Mouse (Mus musculus) neural tube, embryonic 13.5 days (tissue): ENCODE measurements at regions not wholly inside any gene's neighbourhood (a gene's known extent, or its start where the extent isn't known, plus 50 kb on each side); places are given as distances from the start of the nearest gene placed in this dataset.
A peak's percentile ranks its signal among the peaks of the same experiment; 100 is the strongest.

Source experiments
- ATAC-seq: fragments of 200-750 bp; cut with Nextera tagmentation; 2 replicates; pipeline ENCODE4 v1.8.0; 2017; ENCODE audit warnings: low read depth, mild to moderate bottlenecking, moderate TSS enrichment, moderate library complexity
- H3K27ac ChIP-seq: fragments of 300-500 bp; sonication (generic); replicated peaks from 2 replicates; pipeline ENCODE4 v1.5.1; 2015; ENCODE audit warnings: moderate library complexity, mild to moderate bottlenecking, inconsistent platforms
- H3K27me3 ChIP-seq: fragments of 300-500 bp; sonication (generic); 2 replicates; pipeline ENCODE4 v1.6.1; 2015; ENCODE audit warnings: mild to moderate bottlenecking, inconsistent platforms
- H3K36me3 ChIP-seq: fragments of 300-500 bp; sonication (generic); 2 replicates; pipeline ENCODE4 v1.6.1; 2015; ENCODE audit warnings: mild to moderate bottlenecking, inconsistent platforms
- H3K4me1 ChIP-seq: fragments of 300-500 bp; sonication (generic); replicated peaks from 2 replicates; pipeline ENCODE4 v1.6.1; 2015; ENCODE audit warnings: inconsistent platforms
- H3K4me2 ChIP-seq: fragments of 300-500 bp; sonication (generic); 2 replicates; pipeline ENCODE4 v1.6.1; 2015; ENCODE audit warnings: inconsistent platforms, mild to moderate bottlenecking, moderate library complexity
- H3K4me3 ChIP-seq: fragments of 300-500 bp; sonication (generic); 2 replicates; pipeline ENCODE4 v1.5.1; 2015; ENCODE audit warnings: mild to moderate bottlenecking, inconsistent platforms
- H3K9ac ChIP-seq: fragments of 300-500 bp; sonication (generic); 2 replicates; pipeline ENCODE4 v1.6.1; 2015; ENCODE audit warnings: moderate library complexity, mild to moderate bottlenecking, inconsistent platforms
- H3K9me3 ChIP-seq: fragments of 300-500 bp; sonication (generic); 2 replicates; pipeline ENCODE4 v1.6.1; 2016; ENCODE audit warnings: inconsistent platforms
- WGBS: fragments of 180-500 bp; shearing (Covaris S2); methylation state at CpG from one replicate; pipeline ENCODE4 v1.1.7; 2015; 5-methylcytosine and 5-hydroxymethylcytosine counted together

GRCm38 (mm10) chr4:142578536-142578935 is 339.3 kb upstream of the Kazn start:
- Histone ChIP-seq H3K9ac (no peak overlapping the region), H3K27ac (peak overlapping the region; percentile 82), H3K36me3 (no peaks in the 10 kb centered on the region), H3K9me3 (no peaks in the 10 kb centered on the region), H3K27me3 (no peaks in the 10 kb centered on the region), H3K4me3 (no peak overlapping the region), H3K4me1 (peaks cover 32% of the 10 kb centered on the region), H3K4me2 (no peak overlapping the region)
- peak; percentile 42; the same call in 1 of the 2 replicates for ATAC-seq
- 27% methylated on average over 4 of the region's 4 CpGs for WGBS

- Histone ChIP-seq H3K4me1 (peaks cover 32% of the 10 kb centered on the region), H3K36me3 (no peaks in the 10 kb centered on the region), H3K9me3 (no peaks in the 10 kb centered on the region), H3K4me3 (no peak overlapping the region), H3K4me2 (no peak overlapping the region), H3K27me3 (no peaks in the 10 kb centered on the region), H3K27ac (peak overlapping the region; percentile 82), H3K9ac (no peak overlapping the region)
- WGBS: 23% methylated on average over 4 of the region's 4 CpGs
- ATAC-seq: peak; percentile 17; the same call in 1 of the 2 replicates
These were observed 338.3 kb upstream of the Kazn start for GRCm38 (mm10) chr4:142577519-142577918.

DNA sequence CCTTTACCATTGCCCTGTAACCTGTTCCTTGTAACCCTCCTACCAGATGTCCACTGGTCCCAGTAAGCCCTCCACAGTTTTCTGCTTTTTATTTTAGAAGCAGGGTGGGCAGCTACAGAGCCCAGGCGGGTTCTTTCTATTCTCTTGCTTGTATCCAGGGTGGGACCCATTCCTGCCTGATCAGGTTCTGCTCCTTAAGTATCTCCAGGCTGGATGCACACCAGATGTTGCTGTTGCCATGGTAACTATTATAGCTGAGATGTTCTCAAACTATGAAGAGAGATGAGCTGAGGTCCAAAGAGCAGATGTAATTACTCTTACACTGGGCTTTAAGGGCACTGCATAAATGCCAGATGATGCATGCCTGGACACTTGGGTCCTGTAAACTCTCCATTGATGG is 335.3 kb upstream of the Kazn start:
- Histone ChIP-seq H3K9me3 (no peaks in the 10 kb centered on the region), H3K27ac (no peak overlapping the region), H3K4me3 (no peak overlapping the region), H3K4me2 (no peak overlapping the region), H3K9ac (no peak overlapping the region), H3K36me3 (no peaks in the 10 kb centered on the region), H3K27me3 (no peaks in the 10 kb centered on the region), H3K4me1 (peaks cover 47% of the 10 kb centered on the region)
- ATAC-seq: no peak
- WGBS: 89% methylated on average over 1 of the region's 1 CpGs

GRCm38 (mm10) chr4:142570712-142571111 is 331.5 kb upstream of the Kazn start:
- WGBS: 71% methylated on average over 7 of the region's 7 CpGs
- H3K27ac ChIP-seq: peak overlapping the region; percentile 75
- no peaks in the 10 kb centered on the region for H3K9me3 ChIP-seq
- H3K4me2 ChIP-seq: no peak overlapping the region
- peaks cover 26% of the 10 kb centered on the region for H3K4me1 ChIP-seq
- no peaks in the 10 kb centered on the region for H3K36me3 ChIP-seq
- no peak overlapping the region for H3K9ac ChIP-seq
- no peak for ATAC-seq
- H3K4me3 ChIP-seq: no peak overlapping the region
- H3K27me3 ChIP-seq: no peaks in the 10 kb centered on the region

DNA sequence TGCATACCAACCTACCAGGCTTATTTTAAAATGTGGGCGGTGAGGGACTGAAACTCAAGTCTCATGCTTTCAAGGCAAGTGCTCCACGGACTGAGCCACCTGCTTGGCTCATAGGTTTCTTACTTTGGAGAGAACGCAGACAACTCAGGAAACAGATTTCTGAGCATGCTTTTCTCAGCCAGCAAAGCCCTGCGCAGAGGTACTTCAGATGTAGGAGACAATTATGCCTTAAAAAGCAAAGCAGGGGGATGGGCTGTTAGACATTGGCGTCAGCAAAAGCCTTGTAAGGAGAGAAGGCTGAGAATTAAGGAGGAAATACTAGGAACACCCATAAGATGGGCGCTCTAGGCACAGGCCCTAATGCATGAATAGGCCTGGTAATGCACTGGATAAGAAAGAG is 329.4 kb upstream of the Kazn start:
- WGBS: 87% methylated on average over 6 of the region's 6 CpGs
- peak overlapping the region; percentile 56; the same call in 1 of the 2 replicates for H3K27ac ChIP-seq
- no peak for ATAC-seq
- H3K4me3 ChIP-seq: no peak overlapping the region
- no peaks in the 10 kb centered on the region for H3K9me3 ChIP-seq
- H3K27me3 ChIP-seq: no peaks in the 10 kb centered on the region
- H3K4me2 ChIP-seq: no peak overlapping the region
- H3K4me1 ChIP-seq: peaks cover 21% of the 10 kb centered on the region
- H3K36me3 ChIP-seq: no peaks in the 10 kb centered on the region
- no peak overlapping the region for H3K9ac ChIP-seq

DNA sequence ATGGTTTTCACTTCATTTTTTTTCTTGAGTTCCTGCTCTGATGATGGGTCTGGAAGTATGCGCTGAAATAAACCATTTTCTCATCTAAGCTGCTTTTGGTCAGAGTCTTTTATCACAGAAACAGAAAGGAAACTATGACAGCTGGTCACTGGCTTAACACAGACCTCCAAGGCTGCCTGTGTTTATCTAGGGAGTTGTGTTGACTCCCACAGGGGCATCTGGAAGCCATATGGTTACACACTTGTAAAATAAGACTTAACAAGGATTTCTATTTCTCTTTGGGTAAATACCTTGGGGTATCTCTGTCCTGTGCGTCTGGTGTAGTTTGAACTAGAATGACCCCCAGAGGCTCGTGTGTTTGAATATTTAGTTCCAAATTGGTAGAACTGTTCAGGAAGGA is 315.5 kb upstream of the Kazn start:
- no peaks in the 10 kb centered on the region for H3K4me1 ChIP-seq
- no peaks in the 10 kb centered on the region for H3K36me3 ChIP-seq
- no peak overlapping the region for H3K9ac ChIP-seq
- H3K27ac ChIP-seq: no peak overlapping the region
- H3K4me2 ChIP-seq: no peak overlapping the region
- no peak for ATAC-seq
- no peak overlapping the region for H3K4me3 ChIP-seq
- WGBS: 69% methylated on average over 3 of the region's 3 CpGs
- H3K9me3 ChIP-seq: no peaks in the 10 kb centered on the region
- no peaks in the 10 kb centered on the region for H3K27me3 ChIP-seq

DNA sequence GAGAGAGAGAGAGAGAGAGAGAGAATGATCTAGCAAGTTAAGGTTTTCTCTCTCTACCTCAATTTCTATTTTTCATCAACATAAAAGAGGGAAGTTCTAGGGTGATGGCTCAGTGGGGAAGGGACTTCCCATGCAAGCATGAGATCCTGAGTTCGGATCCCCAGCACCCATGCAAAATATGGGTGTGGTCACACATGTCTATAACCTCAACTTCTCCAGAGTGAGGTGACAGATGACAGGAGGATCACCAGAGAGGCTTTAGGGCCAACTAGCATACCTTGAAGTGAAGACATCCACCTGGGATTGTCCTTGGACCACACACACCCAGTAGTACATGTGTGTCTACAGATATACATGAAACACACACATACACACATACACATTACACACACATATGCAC is 306.7 kb upstream of the Kazn start:
- H3K9ac ChIP-seq: no peak overlapping the region
- WGBS: 93% methylated on average over 1 of the region's 1 CpGs

DNA sequence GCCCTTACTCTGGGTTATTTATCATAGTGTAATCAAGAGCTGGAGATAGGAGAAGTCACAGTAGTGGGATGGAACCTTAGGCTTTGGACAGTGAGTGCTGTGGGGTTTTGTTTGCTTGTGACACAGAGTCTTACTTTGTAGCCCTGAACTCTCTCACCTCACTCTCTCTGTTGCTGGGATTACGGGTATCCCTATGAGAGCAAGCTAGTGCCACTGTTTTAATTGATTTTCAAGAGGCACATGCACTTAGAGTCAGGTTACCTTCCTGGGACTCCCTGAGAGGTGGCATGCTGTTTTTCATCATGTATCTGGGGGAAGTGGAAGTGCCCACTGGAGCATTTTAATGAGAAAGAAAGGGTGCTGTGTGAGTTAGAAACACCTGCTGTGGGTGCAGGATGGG is 306.0 kb upstream of the Kazn start:
- 74% methylated on average over 1 of the region's 1 CpGs for WGBS
- Histone ChIP-seq H3K9me3 (no peaks in the 10 kb centered on the region), H3K27me3 (no peaks in the 10 kb centered on the region), H3K27ac (no peak overlapping the region), H3K9ac (no peak overlapping the region), H3K36me3 (no peaks in the 10 kb centered on the region), H3K4me3 (no peak overlapping the region), H3K4me1 (no peaks in the 10 kb centered on the region), H3K4me2 (no peak overlapping the region)
- no peak for ATAC-seq

More for the DNA sequence above, 306.7 kb upstream of the Kazn start:
- Histone ChIP-seq H3K4me3 (no peak overlapping the region), H3K27ac (no peak overlapping the region), H3K27me3 (no peaks in the 10 kb centered on the region), H3K4me2 (no peak overlapping the region), H3K36me3 (no peaks in the 10 kb centered on the region), H3K4me1 (no peaks in the 10 kb centered on the region), H3K9me3 (no peaks in the 10 kb centered on the region)
- ATAC-seq: no peak

DNA sequence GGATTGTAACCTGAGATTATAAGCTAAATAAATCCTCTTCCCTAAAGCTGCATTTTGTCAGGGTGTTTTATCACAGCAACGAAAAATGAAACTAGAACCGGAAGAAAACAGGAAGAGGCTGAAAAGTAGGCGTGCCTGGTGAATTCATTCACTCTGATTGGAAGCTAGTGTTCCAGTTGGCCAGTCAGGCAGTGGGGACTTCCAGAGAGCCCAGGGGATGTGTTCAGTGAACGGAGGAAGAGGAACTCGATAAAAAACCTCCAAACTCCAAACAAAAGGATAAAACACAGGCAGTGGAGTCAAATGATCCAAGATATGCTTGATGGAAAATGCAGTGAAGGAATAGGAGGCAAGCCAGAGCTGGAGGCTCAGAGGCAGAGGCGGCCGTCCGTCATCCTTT is 305.5 kb upstream of the Kazn start:
- Histone ChIP-seq H3K4me2 (no peak overlapping the region), H3K9ac (no peak overlapping the region), H3K9me3 (no peaks in the 10 kb centered on the region), H3K27me3 (no peaks in the 10 kb centered on the region), H3K4me3 (no peak overlapping the region), H3K4me1 (no peaks in the 10 kb centered on the region), H3K36me3 (no peaks in the 10 kb centered on the region), H3K27ac (no peak overlapping the region)
- 87% methylated on average over 8 of the region's 8 CpGs for WGBS
- ATAC-seq: no peak

GRCm38 (mm10) chr4:142539200-142539750 is 300.1 kb upstream of the Kazn start:
- Histone ChIP-seq H3K9ac (no peak overlapping the region), H3K4me2 (no peak overlapping the region)
- 26% methylated on average over 12 of the region's 12 CpGs for WGBS

GRCm38 (mm10) chr4:142527080-142527479 is 287.9 kb upstream of the Kazn start:
- no peaks in the 10 kb centered on the region for H3K9me3 ChIP-seq
- H3K27ac ChIP-seq: no peak overlapping the region
- no peaks in the 10 kb centered on the region for H3K36me3 ChIP-seq
- no peak overlapping the region for H3K9ac ChIP-seq
- ATAC-seq: no peak
- 25% methylated on average over 6 of the region's 6 CpGs for WGBS
- no peak overlapping the region for H3K4me3 ChIP-seq
- H3K4me2 ChIP-seq: no peak overlapping the region
- no peaks in the 10 kb centered on the region for H3K27me3 ChIP-seq
- H3K4me1 ChIP-seq: no peaks in the 10 kb centered on the region

More at GRCm38 (mm10) chr4:142539200-142539750, 300.1 kb upstream of the Kazn start:
- Histone ChIP-seq H3K27me3 (no peaks in the 10 kb centered on the region), H3K27ac (no peak overlapping the region), H3K9me3 (no peaks in the 10 kb centered on the region), H3K4me3 (no peak overlapping the region), H3K4me1 (no peaks in the 10 kb centered on the region), H3K36me3 (no peaks in the 10 kb centered on the region)
- ATAC-seq: no peak

DNA sequence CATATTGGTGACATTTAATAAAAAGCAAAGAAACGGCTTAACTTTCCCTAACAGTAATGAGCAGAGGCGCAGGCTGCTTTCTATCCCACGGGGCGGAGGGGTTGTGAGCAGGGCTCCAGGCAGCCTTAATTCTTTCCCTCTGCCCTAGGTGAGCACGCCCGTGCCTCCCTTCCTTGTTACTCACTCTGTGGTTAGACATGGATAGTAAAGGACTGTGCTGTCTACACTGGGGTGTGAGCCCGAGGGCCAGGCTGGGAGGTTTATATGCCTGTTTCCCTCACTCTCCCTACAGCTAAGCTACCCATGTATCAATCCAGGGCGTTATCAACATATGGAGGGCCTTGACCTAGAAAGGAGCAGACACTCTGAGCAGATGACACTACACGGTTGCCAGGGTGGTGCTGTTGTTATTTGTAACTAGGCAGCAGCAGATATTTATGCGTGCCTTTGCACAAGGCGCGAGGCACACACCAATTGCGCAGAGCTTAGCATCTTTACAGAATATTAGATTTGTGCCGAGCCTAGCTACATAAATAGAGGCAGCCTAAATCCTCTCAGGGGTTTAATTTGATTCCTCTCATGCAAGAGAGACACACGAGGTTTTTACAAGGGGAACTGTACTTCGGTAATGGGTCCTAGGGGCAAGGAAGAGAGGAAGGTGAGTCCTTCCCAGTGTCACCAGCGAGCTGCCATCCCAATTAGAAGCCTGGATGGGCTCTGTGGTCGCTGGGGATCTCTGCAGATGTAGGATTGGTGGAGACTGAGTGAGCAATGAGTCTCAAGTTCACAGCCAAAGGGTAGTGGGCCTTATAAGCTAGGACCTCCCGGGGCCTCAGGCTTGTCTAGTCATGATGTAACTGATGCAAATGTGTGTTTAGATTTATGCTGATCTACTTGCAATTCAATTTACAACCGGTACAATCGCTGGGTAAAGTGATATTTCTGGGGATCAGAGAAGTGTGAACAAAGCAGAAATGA is 278.6 kb upstream of the Kazn start:
- H3K27ac ChIP-seq: peak overlapping the region; percentile 57
- H3K36me3 ChIP-seq: no peaks in the 10 kb centered on the region
- H3K27me3 ChIP-seq: no peaks in the 10 kb centered on the region
- ATAC-seq: peak; percentile 64; the same call in 1 of the 2 replicates
- H3K4me3 ChIP-seq: no peak overlapping the region
- H3K4me1 ChIP-seq: peaks cover 13% of the 10 kb centered on the region
- H3K4me2 ChIP-seq: no peak overlapping the region
- H3K9me3 ChIP-seq: peaks cover 2% of the 10 kb centered on the region; the same call in 1 of the 2 replicates
- WGBS: 55% methylated on average over 21 of the region's 21 CpGs
- no peak overlapping the region for H3K9ac ChIP-seq
